Mouse (Mus musculus): ENCODE results near the gene Nags. TPM values are rescaled to one million over a fixed set of nuclear protein-coding genes. Genes with fewer than 3 reads are reported as not detected.

Nags gene
- 0.45 TPM in 1 of 2 replicates, not detected in the other for polyA plus RNA-seq (2012; ENCODE audit: low replicate concordance)

GRCm38 (mm10) chr11:102145471-102146001, at the start of gene Nags:
Gene Nags, plus strand, starts transcription at chr11:102145513.

DNA sequence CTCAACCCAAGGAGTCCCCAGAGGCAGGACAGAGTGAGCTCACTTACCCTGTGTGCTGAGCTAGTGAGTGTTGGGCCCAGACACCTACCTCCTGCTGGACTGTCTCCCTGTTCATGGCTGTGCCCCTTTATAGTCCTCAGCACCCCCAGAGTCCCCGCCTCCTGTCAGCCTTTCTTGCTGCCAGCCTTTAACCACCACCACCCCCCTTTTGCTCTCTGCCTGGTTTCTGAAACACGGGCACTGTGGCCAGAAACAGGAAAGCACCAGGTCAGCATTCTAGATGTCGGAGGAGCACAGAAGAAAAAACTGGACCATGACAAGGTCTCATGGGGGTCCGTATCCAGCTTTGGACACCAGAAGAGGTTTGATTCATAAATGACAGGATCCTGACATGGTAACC, 44.1 kb upstream of the Nags start, which contains the start of gene Ppy:
Gene Ppy, minus strand, starts transcription at position 101 of the 400 bp plus-strand sequence.

DNA sequence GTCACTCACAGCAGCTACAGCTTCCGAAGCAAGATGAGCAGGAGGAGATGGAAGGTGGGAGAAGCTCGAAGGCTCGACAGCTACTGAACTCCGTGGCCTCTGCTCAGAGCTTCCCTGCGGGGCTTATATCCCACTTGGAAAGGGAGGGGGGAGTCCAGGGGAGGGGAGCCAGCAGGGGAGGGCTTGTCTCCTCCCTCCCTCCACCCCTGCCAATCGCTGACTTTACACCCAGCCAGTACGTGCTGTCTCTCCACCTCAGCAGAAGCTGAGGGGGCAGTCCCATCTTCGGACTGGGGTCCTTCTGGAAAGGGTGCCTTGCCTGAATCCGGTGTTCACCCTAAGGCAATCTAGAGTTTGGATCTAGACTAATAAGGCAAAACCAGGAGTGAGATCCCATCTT, 37.6 kb upstream of the Nags start, which contains the start of gene Pyy:
Gene Pyy, minus strand, starts transcription at position 101 of the 400 bp plus-strand sequence.

GRCm38 (mm10) chr11:102156039-102156785, 10.9 kb downstream of the Nags start, which contains the start of gene Tmem101:
Gene Tmem101, minus strand, starts transcription at chr11:102156404.

GRCm38 (mm10) chr11:102184646-102185495, 39.6 kb downstream of the Nags start, which contains the start of gene Lsm12:
Gene Lsm12, minus strand, starts transcription at chr11:102185296.

GRCm38 (mm10) chr11:102189461-102190436, 44.4 kb downstream of the Nags start, which contains the start of gene G6pc3:
Gene G6pc3, plus strand, starts transcription at chr11:102189620.

Other genes starting within 250 kb of the Nags start
- gene Sost, start 178.5 kb upstream of the Nags start, polyA plus RNA-seq (2012; ENCODE audit: low replicate concordance), result not detected in 2 replicates
- not detected in 2 replicates for gene Cfap97d1, start 161.2 kb upstream of the Nags start, polyA plus RNA-seq (2012; ENCODE audit: low replicate concordance)
- gene Dusp3, start 158.5 kb upstream of the Nags start, polyA plus RNA-seq (2012; ENCODE audit: low replicate concordance), result 16.2 and 38.6 TPM in 2 replicates
- 0.05 and 0.06 TPM in 2 replicates for gene Mpp3, start 117.1 kb upstream of the Nags start, polyA plus RNA-seq (2012; ENCODE audit: low replicate concordance)
- gene Cd300lg, start 104.0 kb upstream of the Nags start, polyA plus RNA-seq (2012; ENCODE audit: low replicate concordance), result 0.97 and 1.6 TPM in 2 replicates
- gene Mpp2, start 57.0 kb upstream of the Nags start, polyA plus RNA-seq (2012; ENCODE audit: low replicate concordance), result 1.7 and 6.2 TPM in 2 replicates
- gene Ppy, start 44.2 kb upstream of the Nags start, polyA plus RNA-seq (2012; ENCODE audit: low replicate concordance), result not detected in 2 replicates
- gene Pyy, start 37.7 kb upstream of the Nags start, polyA plus RNA-seq (2012; ENCODE audit: low replicate concordance), result not detected in 2 replicates
- gene Tmem101, start 10.9 kb downstream of the Nags start, polyA plus RNA-seq (2012; ENCODE audit: low replicate concordance), result 4.5 and 9.7 TPM in 2 replicates
- 80.7 and 88.6 TPM in 2 replicates for gene Lsm12, start 39.8 kb downstream of the Nags start, polyA plus RNA-seq (2012; ENCODE audit: low replicate concordance)
- gene G6pc3, start 44.1 kb downstream of the Nags start, polyA plus RNA-seq (2012; ENCODE audit: low replicate concordance), result 19.6 and 22.2 TPM in 2 replicates
- 125 and 273 TPM in 2 replicates for gene Hdac5, start 84.7 kb downstream of the Nags start, polyA plus RNA-seq (2012; ENCODE audit: low replicate concordance)
- gene BC030867, start 103.4 kb downstream of the Nags start, polyA plus RNA-seq (2012; ENCODE audit: low replicate concordance), result 0.09 and 1.5 TPM in 2 replicates
- 0.11 TPM in 1 of 2 replicates, not detected in the other for gene Asb16, start 123.2 kb downstream of the Nags start, polyA plus RNA-seq (2012; ENCODE audit: low replicate concordance)
- gene Tmub2, start 139.4 kb downstream of the Nags start, polyA plus RNA-seq (2012; ENCODE audit: low replicate concordance), result 53.7 and 63.0 TPM in 2 replicates
- 76.6 and 104 TPM in 2 replicates for gene Atxn7l3, start 151.1 kb downstream of the Nags start, polyA plus RNA-seq (2012; ENCODE audit: low replicate concordance)
- gene Ubtf, start 174.2 kb downstream of the Nags start, polyA plus RNA-seq (2012; ENCODE audit: low replicate concordance), result 95.4 and 155 TPM in 2 replicates
- 8.9 and 573 TPM in 2 replicates for gene Slc4a1, start 220.7 kb downstream of the Nags start, polyA plus RNA-seq (2012; ENCODE audit: low replicate concordance)
- gene Rundc3a, start 247.9 kb downstream of the Nags start, polyA plus RNA-seq (2012; ENCODE audit: low replicate concordance), result 9.0 and 32.0 TPM in 2 replicates